Mouse (Mus musculus): ENCODE measurements around the gene Ass1.

- TF ChIP-seq CTCF (IDR thresholded peaks at IDR 0.05; ENCODE audit: low read depth, low read length) (no peak), GATA2 (IDR thresholded peaks at IDR 0.05; ENCODE audit: borderline replicate concordance, low read depth, low read length) (no peak), GATA1 (IDR thresholded peaks at IDR 0.05; ENCODE audit: borderline replicate concordance, low read length) (no peak), POLR2AphosphoS5 (IDR thresholded peaks at IDR 0.05; ENCODE audit: insufficient replicate concordance, low read depth, low read length) (no peak), TAL1 (conservative IDR thresholded peaks at IDR 0.05; ENCODE audit: low read depth, low read length) (no peak)
Observed at GRCm38 (mm10) chr2:31446036-31446435, 24.0 kb upstream of the Ass1 start.
